Mouse (Mus musculus) thymus, postnatal 10 days (tissue): ENCODE data around the gene Grcc10.
A peak's percentile ranks its signal among the peaks of the same experiment; 100 is the strongest.

Source experiments
- DNase-seq, 2 experiments: peaks; one replicate each; pipeline ENCODE4 v3.0.0; 2021; ENCODE audit warnings: low spot score in 2 of 2

The Grcc10 gene

GRCm38 (mm10) chr6:124731038-124731437, 10.1 kb downstream of the Grcc10 start:
- no peak for DNase-seq

DNA sequence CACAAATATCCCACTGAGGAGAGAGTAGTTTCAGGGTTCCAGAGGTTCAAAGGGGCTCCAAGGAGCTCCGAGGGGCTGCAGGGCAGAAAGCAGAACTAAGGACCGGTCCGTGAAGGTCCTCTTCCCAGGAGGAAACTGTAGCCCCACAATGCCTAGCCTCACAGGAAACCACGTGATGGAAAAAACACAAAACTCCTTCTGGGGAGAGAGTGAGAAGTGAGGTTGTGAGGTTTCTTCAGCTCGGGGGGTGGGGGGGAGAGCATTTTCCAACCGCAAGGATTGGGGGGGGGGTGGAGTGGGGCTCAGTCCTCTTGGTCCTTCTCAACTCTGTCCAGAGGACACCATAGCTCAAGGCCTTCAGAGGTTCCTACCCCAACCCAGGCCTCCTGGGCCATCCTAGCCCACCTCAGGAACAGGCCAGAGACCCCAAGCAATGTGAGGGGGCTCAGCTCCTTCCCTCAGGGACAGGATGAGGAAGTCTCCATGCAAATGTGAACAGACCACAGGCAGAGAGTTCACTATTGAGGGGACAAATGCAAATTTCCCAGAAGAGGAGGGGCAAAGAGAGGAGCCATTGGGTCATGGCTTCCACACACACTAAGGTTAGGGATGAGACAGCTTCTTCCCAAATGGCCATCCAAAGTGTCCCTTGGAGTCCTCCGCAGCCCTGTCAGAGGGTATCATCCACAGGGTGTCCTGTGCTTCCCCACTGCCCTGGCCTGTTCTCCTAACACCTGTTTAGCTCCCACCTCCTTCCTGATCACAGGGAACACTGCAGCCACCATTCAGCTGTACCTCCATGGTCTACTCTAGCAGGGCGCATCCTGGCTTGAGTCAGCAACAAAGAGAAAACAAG, 11.1 kb downstream of the Grcc10 start:
- DNase-seq, result peak; percentile 42 to 45

GRCm38 (mm10) chr6:124728621-124729020, 12.6 kb downstream of the Grcc10 start:
- no peak for DNase-seq

DNA sequence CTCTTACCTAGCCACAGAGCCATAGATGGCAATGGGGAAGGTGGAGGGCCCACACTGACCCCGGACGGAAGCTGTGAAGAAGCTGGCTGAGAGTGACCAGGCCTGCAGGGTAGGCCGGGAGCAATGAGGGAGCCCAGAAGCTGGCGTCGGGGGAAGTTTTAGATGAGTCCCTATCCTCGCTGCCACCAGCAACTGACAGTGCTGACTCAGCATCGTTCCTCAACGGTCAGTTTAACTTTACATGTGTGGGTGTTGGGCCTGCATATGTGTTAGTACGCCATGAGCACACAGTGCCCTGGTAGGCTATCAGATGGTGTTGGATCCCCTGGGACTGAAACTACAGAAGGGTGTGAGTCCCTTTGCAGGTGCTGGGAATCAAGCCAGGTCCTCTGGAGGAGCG, 16.7 kb downstream of the Grcc10 start:
- DNase-seq, result no peak

DNA sequence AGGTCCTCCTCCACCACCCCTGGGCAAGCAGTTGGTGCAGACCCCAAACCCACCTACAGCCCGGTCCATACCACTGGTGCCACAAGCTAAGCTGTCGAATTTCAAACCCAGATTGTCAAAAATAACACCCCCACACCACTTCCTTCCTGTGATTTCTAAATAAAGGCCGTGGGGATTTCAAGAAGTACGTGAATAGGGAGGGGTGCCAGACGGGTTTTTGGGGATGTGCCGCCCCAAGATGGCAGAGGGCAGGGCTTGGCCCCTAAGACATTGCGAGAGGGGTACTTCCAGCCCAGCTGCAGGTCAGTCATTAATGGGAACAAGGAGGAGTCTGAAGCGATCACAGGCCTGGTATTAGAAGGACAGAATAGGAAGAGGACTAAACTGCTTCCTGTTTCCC, 17.6 kb downstream of the Grcc10 start:
- no peak for DNase-seq

DNA sequence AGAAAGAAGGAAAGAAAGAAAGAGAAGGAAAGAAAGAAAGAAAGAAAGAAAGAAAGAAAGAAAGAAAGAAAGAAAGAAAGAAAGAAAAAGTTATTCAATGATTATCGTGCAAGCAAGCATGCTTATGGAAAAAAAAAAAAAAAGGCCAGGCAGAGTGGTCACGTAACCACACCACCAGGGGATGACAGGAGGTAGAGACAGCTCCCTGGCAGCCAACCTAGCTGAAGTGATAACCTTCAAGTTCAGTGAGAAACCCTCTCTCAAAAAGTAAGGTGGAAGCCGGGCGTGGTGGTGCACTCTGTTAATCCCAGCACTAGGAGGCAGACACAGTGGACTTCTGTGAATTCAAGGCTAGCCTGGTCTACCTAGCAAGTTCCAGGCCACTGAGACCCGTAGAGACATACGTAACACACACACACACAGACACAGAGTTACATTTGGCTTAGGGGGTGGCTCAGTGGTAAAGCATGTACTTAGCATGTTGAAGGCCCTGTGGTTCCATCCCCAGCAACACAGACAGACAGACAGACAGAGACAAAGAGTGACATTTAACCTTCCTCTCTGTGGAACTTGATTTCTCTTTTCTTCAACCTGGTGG, 18.2 kb downstream of the Grcc10 start:
- no peak for DNase-seq

GRCm38 (mm10) chr6:124720904-124721303, 20.3 kb downstream of the Grcc10 start:
- peak; percentile 47 to 50 for DNase-seq

- no peak for DNase-seq
Measured at GRCm38 (mm10) chr6:124719354-124719978, 21.7 kb downstream of the Grcc10 start.

GRCm38 (mm10) chr6:124718703-124719102, 22.5 kb downstream of the Grcc10 start:
- no peak for DNase-seq

DNA sequence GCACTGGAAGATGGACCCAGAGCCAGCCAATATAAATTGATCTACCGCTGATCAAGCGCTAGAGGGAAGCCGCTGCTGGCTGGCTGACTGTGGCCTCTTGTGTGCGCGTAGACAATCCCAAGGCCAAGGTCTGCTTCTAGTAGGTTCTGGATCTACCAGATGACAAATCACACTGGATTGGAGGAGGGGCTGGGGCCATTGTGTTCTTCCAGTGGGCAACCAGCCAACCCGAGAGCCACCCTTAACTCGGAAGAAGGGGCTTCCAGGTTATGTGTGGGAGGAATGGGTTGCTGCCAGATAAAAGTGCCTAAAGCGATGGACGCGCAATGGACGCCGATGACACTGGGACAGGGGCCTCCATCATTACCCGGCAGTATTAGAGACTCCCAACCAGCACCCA, 23.2 kb downstream of the Grcc10 start:
- no peak for DNase-seq

DNA sequence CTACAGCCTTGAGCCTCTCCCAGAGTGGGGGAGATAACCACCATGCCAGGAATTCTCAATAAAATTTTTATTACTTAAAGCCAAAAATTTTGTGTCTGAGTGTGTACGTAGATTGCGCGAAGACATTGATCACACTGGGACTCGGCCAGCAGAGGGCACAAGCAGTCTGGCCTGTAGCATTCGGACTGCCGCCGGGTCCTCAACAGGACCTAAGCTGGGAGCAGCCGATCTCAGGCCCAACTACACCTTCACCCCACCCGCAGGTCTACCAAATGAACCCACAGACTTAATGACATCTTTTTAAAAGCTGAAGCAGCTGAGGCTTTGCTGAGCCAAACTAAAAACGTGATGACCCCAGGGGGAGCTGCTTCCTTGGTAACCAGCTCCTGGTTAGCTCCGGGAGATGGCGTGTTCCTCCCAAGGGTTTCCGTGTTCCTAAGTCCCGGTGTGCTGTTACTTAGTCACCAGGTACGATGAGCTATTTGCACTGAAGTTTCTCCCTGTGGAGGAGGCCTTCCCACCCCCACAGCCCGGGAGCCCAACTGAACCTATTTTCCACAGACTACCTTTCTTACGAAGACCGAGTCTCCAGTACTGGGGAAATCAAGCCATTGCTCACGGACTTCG, 24.2 kb downstream of the Grcc10 start:
- no peak for DNase-seq

GRCm38 (mm10) chr6:124712918-124713317, 28.3 kb downstream of the Grcc10 start:
- DNase-seq, result no peak

- DNase-seq, result peak; percentile 97 to 99
Measured at GRCm38 (mm10) chr6:124711824-124712782, 29.1 kb downstream of the Grcc10 start, which contains the start of the genes Emg1 and Phb2. Emg1 (minus strand) TSS chr6:124712178. Phb2 (plus strand) TSS chr6:124712336.

GRCm38 (mm10) chr6:124708289-124708889, 32.8 kb downstream of the Grcc10 start:
- no peak for DNase-seq

- no peak for DNase-seq
Measured at GRCm38 (mm10) chr6:124706061-124706627, 35.0 kb downstream of the Grcc10 start.

DNA sequence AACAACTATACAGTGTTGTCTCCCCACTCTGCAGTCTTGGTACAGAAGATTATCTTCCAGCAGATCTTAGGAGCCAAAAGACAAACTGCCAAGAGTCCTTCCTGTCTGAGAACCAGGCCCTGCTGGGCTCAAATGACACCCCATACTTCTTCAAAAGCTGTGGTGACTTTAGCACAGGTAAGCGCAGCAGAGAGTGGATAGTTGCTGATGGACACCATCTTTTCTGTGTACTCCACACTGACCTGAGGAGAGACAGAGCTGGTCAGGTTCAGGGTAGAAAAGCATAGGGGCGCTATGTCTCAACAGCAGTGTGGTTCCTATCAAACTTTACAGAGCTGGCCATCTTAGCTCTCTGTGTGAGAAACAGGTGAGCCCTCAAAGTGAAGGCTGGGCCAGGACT, 36.8 kb downstream of the Grcc10 start:
- DNase-seq, result no peak

- DNase-seq, result no peak
Measured at GRCm38 (mm10) chr6:124703789-124704188, 37.4 kb downstream of the Grcc10 start.

DNA sequence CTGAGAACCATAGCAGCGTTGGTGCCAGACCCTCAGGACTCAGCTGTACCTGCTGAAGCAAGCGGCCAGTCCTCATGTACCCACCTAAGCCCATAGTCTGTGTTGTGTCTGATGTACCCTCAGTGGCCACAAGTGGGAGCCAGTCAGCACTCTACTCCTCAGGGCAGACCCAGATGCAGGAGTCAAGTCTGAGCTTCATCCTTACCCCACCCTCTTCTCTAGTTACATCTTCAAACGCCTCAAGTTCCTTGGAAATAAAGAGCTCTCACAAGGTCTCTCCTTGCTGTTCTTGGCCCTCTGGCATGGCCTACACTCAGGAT, 38.4 kb downstream of the Grcc10 start:
- peak; percentile 68 to 80 for DNase-seq

GRCm38 (mm10) chr6:124702102-124702783, 38.9 kb downstream of the Grcc10 start:
- DNase-seq, result no peak

DNA sequence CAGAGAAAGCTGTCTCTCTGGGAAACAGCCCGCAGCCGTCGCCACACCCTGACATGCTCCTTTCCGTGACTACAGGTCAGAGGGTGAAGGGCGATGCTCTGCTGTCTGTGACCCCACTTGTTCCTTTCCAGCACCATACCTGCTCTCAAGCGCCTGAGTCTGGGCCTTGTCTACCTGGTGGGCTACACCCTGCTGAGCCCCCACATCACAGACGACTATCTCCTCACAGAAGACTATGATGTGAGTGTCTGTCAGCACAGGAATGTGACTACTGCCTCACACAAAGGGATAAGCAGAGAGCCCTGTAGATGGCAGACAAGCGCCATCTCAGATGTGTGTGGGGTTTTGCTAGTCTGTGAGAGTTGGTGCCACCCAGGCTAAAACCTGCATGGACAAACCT, 39.8 kb downstream of the Grcc10 start:
- DNase-seq, result peak in 1 of 2 experiments; percentile 49
